Mouse (Mus musculus): ENCODE results near the gene Mical2.
A peak's percentile ranks its signal among the peaks of the same experiment; 100 is the strongest.

The Mical2 gene

DNA sequence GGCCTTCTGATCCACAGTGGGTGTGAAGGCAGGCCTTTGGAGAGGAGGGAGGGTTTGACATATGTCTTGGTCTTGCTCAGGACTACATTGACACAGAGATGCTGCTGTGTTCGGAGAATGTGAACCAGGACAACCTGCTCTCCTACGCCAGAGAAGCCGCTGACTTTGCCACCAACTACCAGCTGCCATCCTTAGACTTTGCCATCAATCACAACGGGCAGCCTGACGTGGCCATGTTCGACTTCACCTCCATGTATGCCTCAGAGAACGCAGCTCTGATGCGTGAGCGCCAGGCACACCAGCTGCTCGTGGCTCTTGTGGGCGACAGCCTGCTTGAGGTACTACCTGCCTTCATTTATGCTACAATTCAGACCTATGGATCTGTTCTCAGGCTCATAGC is 92.7 kb downstream of the Mical2 start:
- no peak for ATAC-seq (ENCODE audit: low TSS enrichment)

GRCm38 (mm10) chr7:112319419-112319818 is 93.8 kb downstream of the Mical2 start:
- no peak for ATAC-seq (ENCODE audit: low TSS enrichment)

DNA sequence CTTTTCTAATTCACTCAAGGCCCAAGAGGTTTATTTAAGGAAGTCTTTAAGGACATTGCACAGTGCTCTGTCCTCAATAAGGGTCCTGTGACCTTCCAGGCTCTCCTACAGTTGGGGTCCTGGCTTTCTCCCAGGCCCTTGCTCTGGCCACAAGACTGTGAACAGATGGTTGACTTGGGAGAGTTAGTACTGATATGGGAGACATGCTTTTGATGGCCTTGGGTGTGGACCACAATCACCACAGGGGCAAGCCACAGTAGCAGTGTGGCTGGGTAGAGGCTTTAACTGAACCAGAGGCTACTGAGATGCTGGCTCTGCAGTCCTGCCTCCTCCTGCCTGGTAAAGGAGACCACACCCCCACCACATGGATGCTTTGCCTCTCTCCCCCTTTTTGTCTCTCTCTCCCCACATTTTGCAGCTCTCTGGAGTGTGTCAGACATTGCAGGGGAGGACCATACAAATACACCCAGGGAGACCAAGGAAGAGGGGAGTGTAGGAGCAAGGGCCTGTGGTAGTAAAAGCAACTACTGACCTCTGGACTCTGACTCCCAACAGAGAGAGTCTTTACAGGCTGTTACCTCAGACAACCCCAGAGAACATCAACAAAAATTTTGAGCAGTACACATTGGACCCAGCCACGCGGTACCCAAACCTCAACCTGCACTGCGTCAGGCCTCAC is 94.5 kb downstream of the Mical2 start:
- ATAC-seq (ENCODE audit: low TSS enrichment) = no peak

GRCm38 (mm10) chr7:112321798-112322794 is 96.4 kb downstream of the Mical2 start:
- ATAC-seq (ENCODE audit: low TSS enrichment) = no peak

DNA sequence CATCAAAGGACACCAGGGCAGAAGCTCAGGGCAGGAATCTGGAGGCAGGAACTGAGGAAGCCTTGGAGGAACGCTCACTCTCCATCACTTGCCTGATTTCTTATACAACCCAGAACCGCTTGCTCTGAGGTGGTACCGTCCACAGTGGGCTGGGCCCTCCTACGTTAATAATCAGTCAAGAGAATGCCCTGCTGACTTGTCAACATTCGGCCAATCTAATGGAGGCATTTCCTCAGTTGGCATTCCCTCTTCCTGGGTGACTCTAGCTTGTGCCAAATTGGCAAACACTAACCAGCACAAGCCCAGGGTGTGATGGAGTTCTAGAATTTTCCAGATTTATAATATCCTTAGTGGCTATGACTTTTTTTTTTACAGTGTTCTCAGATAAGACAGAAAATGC is 98.9 kb downstream of the Mical2 start:
- ATAC-seq (ENCODE audit: low TSS enrichment) = no peak

GRCm38 (mm10) chr7:112326852-112327251 is 101.2 kb downstream of the Mical2 start:
- ATAC-seq (ENCODE audit: low TSS enrichment) = peak; percentile 17

DNA sequence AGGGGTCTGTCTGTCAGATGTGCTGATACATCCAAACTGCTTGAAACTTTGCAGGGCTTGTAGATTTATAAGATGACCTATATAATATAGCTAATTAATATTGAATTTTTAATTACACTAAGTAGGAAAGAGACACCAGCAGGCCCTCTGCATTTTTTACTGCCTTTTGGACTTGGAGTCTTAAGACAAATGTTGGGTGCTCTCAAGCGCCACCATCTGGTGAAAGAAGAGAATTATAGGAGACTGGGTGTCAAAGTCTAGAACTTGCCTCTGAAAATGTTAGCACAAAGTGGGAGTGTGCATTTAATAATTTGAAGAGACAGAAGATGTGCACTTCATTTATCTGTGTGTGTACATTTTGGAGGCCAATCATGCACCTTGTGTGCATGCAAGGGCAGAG is 103.3 kb downstream of the Mical2 start:
- no peak for ATAC-seq (ENCODE audit: low TSS enrichment)

GRCm38 (mm10) chr7:112329496-112329895 is 103.8 kb downstream of the Mical2 start:
- 0 out of 2 replicates have a peak, but pooled peaks have one; percentile 26 for ATAC-seq (ENCODE audit: low TSS enrichment)

GRCm38 (mm10) chr7:112330935-112331334 is 105.3 kb downstream of the Mical2 start:
- ATAC-seq (ENCODE audit: low TSS enrichment) = no peak

DNA sequence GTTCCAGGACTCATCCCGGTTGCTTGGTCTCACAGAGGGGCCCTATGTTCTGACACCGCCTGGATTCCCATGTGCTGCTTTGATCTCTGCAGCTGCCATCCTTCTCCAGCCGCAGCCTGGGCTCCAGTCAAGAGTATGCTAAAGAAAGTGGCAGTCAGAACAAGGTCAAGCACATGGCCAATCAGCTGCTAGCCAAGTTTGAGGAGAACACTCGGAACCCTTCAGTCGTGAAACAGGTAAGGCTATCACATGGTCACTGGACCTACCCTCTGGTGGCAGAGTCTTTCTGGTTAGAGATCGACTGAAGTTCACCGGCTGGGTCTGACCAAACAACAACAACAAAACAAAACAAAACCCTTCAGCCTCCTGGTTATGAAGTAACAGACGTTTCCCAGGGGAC is 106.1 kb downstream of the Mical2 start:
- ATAC-seq (ENCODE audit: low TSS enrichment) = no peak

- no peak for ATAC-seq (ENCODE audit: low TSS enrichment)
These were observed 106.8 kb downstream of the Mical2 start for GRCm38 (mm10) chr7:112332426-112332825.

- no peak for ATAC-seq (ENCODE audit: low TSS enrichment)
These were observed 107.7 kb downstream of the Mical2 start for GRCm38 (mm10) chr7:112333404-112333803.

GRCm38 (mm10) chr7:112336213-112336631 is 110.6 kb downstream of the Mical2 start:
- ATAC-seq (ENCODE audit: low TSS enrichment) = peak; percentile 76

DNA sequence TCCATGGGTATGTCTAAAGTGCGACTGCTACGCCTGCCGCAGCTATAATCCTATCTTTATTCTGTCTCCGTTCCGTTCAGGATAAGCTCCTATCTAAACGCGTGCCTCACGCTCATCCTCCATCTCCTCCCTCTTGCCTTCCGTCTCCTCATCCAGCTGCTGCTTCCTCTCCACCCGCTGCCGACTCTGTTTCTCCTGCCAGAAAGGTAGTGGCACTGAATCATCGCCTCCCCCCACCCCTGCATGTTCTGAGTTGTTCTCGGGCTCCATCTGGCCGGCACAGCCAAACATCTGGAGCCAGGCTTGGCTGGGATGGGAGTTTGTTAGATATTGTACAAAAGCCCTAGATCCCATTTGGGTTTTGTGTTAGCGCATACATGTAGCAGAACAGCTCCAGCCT is 111.1 kb downstream of the Mical2 start:
- ATAC-seq (ENCODE audit: low TSS enrichment) = peak; percentile 16

GRCm38 (mm10) chr7:112337736-112338135 is 112.1 kb downstream of the Mical2 start:
- no peak for ATAC-seq (ENCODE audit: low TSS enrichment)

DNA sequence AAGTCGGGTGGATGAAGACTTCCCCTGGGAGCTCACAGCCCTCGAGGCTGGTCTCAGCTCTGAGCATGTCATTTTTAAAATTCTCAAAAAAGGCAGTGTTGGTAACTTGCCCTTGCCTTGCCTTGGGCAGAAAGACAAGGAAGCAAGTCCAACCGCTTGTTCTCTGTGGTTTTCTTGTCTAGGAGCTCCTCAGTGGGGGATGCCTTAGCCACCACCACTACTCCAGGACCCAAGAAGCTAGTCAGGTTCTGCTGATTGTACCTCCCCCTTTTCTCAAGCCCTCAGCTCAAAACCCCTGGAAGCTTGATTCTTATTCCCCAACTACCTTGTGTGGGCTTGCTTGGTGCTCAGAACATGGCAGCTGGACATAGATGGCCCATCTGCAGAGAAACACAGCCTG is 115.4 kb downstream of the Mical2 start:
- ATAC-seq (ENCODE audit: low TSS enrichment) = no peak

DNA sequence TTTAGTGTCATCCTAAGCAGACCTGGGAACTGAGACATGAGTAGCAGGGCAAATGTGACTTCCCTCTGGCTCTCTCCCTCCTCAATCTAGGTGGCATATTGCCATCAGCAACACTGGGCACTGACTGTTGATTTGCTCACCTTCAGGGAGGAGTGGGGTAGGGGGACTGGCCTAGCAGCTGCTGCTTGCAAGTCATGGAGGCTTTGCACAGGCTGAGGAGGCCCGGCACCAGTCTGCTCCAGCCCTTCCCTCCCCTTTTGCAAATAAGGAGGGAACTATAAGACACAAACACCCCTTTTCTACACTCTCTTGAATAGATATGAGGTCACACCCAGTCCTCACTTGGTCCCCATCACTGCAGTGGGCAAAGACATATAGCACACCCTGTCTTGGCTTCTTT is 120.0 kb downstream of the Mical2 start:
- ATAC-seq (ENCODE audit: low TSS enrichment) = no peak

- ATAC-seq (ENCODE audit: low TSS enrichment) = no peak
These were observed 125.9 kb downstream of the Mical2 start for GRCm38 (mm10) chr7:112351541-112351940.

DNA sequence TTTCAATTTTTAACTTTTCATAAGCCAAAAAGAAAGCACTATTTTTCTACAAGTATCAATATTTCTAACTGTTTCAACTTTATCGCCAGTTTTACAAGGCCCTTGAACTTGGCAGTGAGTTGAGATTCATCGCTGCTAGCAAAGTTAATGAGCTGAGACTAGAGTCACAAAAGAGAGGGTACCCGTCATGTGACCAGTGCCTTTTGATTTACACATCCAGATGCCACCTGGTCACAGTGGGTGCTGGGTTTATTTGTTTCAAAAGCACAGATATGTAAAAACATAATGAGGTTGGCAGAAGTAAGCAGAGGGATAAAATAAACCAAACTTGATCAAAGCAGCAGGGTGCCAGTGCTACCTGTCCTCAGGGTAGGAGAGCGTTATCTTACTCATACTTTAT is 126.3 kb downstream of the Mical2 start:
- ATAC-seq (ENCODE audit: low TSS enrichment) = no peak

DNA sequence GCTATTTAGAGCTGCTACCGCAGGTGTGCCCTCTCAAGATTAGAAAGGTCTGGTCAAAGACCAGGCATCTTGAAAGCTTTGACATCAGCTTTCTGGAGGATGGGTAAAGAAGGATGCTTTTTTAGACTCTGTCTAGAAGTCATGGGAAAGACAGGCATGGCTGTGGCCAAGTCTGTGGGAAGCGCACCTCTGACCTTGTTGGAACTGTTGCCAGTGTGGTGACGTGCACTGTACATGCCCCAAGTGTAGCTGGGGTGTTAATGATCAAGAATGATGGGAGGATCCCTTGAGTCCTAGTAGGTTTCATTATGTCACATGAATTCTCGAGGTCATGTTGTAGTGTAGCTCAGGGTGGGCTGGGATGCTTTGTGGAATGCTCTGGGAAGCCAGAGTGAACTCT is 127.4 kb downstream of the Mical2 start:
- no peak for ATAC-seq (ENCODE audit: low TSS enrichment)

DNA sequence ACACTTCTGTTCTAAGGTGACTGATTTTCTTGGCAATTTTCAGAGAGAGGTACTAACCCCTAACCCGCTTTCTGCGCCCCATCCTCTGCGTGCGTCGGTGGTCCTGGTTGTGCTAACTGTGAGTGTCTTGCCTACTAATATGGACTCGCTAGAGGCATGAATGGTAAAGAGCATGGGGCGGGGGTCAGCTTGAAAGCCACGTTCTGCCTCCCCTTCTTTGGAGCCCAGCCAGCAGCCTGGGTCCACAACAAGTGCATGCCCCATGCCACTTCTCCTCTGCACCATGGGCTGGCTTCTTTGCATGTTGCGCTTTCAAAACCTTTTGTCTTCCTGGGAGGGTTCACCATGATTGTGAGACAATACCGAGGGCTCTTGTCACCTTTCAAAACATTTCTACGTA is 128.3 kb downstream of the Mical2 start:
- no peak for ATAC-seq (ENCODE audit: low TSS enrichment)

DNA sequence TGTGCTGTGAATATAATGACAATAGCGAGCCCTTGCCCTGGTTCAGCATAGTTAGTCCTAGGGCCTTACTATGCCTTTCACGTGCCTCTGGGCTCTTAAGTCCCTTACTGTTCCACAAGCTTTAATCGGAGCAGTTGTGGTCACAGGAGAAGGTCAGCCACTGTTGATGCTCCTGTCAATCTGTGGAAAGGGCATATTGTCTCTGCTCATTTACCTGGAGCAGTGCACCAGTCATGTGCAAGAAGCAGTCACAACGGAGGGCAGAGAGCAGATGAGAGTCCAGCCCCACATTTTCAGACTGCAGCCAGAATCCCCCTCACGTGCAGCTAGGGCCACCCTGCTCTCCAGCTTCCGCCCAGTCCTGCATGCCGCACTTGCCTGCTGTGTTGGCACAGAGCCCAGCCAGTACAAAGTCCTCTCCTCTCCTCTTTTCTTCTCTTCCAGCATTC is 128.9 kb downstream of the Mical2 start:
- ATAC-seq (ENCODE audit: low TSS enrichment) = no peak

- ATAC-seq (ENCODE audit: low TSS enrichment) = no peak
These were observed 133.9 kb downstream of the Mical2 start for GRCm38 (mm10) chr7:112359594-112359993.
